Mouse (Mus musculus) cerebellum, adult 18-20 months (tissue): ENCODE measurements around the gene Lsg1.
A peak's percentile ranks its signal among the peaks of the same experiment; 100 is the strongest.

Experiments used
- DNase-seq, 2 experiments: peaks; one replicate each; pipeline ENCODE4 v3.0.0; 2021

The Lsg1 gene

DNA sequence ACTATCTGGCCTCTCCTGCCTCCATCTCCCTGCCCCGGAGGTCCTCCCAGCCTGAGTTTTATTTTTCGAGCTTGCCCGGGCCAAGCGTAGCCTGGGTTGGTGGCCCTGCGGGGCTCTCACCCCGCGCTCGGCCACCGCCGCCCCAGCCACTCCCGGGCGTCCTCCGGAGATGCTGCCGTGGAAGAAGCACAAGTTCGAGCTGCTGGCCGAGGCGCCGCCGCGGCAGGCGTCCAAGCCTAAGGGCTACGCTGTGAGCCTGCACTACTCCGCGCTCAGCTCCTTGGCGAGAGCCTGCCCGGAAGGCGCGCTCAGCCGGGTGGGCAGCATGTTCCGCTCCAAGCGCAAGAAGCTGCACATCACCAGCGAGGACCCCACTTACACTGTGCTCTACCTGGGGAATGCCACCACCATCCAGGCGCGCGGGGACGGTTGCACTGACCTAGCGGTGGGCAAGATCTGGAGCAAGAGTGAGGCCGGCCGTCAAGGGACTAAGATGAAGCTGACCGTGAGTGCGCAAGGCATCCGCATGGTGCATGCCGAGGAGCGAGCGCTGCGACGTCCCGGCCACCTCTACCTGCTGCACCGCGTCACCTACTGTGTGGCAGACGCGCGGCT is 13.1 kb upstream of the Lsg1 start:
- peak; percentile 69 to 79 for DNase-seq

- DNase-seq = peak; percentile 94 to 95
Measured at GRCm38 (mm10) chr16:30599491-30600268, 12.3 kb upstream of the Lsg1 start, which contains the start of gene Fam43a. Gene Fam43a, plus strand, starts transcription at chr16:30599723.

DNA sequence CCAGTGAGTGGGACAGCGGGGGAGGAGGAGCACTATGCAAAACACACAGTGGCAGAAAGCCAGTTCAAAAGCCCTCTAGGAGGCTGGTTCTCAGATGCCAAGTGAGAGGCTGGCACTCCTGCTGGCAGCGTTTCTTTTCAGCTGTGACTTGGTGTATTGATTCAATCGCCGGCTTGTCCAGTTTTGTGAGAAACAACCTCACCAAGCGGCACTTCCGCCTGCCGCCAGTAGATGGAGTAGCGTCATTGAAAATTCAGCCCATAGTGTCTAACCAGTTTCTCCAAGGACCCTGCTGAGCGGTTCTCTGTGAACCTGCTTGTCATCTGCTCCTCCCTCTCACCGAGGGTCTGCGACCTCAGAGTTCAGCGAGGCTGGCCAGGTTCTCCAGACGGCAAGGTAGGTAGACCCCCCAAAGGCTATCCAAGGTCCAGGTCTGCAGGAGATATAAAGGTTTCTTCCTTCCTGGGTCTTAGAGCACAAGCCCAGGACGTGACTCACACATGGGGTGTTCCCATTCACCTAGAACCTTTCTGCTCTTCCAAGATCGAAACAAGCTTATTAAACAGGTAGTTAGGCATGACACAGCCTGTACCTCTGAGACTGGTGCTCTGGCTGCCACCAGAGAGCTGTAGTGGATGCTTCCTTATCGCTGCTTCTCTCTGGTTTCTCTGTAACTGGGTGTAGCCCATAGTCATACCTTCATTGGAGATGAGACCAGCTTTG is 9.7 kb upstream of the Lsg1 start:
- DNase-seq = peak; percentile 88 to 93

- no peak for DNase-seq
Measured at GRCm38 (mm10) chr16:30595835-30596557, 8.6 kb upstream of the Lsg1 start.

- DNase-seq = no peak
Measured at GRCm38 (mm10) chr16:30595356-30595755, 8.0 kb upstream of the Lsg1 start.

DNA sequence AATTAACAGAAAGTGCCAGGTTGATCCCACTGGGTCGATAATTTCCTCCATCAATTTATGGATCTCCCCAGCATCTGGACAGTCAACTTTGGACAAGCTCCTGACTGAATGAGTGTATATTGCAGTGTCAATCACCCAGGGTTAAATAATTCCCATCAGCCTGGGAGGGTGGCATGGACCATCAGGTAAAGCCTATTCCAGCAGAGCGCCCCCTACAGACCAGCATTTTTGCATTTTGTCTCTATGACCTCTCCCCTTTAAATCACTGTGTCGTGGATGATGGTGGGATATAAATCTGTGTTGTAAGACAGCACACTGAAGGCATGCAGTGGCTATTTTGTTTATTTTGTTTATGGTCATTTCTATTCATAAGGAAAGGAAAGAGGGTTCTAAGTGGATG is 4.6 kb upstream of the Lsg1 start:
- DNase-seq = no peak

DNA sequence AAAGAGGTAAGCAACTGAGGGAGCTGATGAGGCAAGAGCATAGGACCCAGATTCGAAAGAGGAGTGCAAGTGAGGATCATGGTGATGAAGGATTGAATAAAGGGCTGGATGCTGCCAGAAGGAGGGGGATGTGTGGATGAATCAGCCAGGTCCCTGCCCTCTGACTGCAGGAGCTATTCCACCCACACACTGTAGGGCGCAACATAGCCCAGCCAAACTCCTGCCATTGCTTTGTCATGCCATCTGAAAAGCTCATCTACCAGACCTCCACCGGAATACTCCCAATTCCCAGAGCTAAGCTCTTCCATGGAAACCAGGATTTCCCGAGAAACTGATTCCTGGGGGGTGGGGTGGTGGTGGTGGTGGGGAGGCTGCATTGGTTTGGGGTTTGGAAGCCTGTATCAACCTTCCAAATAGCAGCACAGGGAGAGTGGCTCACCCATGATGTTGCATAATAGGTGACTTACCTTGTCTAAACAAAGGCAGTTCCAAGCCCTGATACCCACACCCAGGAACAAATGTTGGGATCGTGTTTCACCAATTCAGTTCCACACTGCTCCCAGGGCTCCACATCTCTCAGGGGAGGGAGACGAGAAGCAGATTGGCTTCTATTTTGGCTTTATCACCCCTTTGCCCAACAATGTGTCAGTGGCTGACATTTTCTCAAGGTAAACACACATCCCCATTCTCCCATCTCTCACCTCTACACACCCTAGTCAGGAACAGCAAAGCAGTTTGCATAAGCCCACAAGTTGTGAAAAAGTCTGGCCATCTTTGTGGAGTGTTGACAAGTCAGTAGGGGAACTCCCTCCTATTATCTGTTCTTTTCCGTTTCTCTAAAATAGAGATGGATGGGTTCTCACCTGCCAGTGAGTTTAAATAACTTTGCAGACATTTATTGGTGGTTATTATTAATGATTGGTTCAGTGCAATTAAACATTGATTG is 3.1 kb upstream of the Lsg1 start:
- DNase-seq = no peak

DNA sequence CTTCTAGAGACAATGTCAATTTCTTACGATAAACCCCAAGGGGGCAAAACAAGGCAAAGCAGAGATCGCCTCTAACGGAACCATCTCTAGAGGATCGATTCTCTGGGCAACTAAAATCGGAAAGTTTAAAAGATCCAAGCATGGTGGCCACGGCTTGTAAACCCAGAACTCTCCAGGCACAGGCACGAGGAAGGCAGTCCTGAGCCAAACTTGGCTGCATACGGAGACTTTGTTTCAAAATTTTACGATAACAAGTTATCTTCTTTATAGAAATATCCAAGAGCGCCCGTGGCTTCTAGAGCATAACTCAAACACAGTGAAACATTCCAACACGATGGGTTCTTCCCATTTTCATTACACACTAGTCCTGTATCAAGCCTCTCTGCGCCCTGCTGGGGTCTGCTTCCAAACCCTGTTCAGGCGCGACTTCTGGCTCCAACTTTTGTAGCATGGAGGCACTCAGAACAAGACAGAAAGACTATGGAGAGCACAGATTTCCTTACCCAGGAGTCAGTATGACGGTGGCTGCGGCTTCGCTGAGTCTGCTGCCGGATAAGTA is 378 bp downstream of the Lsg1 start:
- DNase-seq = no peak

DNA sequence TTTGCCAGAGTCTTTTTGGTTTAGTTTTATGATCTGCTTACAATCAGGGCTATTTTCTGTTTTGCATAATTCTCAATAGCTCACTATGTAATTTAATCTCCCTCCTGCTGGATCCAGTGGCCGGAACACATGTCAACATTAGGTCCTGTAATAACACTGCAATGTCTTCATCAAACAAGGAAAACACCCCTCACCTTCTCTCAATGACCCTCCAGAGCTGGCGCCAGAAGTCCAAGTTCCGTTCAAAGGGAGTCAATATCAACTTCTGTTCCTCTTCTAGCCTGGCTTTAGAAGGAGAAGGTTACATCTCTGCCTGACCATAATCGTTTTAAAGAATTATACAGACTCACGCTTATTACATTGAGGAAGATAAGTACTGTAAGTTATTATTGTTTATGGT is 6.6 kb downstream of the Lsg1 start:
- DNase-seq = no peak

DNA sequence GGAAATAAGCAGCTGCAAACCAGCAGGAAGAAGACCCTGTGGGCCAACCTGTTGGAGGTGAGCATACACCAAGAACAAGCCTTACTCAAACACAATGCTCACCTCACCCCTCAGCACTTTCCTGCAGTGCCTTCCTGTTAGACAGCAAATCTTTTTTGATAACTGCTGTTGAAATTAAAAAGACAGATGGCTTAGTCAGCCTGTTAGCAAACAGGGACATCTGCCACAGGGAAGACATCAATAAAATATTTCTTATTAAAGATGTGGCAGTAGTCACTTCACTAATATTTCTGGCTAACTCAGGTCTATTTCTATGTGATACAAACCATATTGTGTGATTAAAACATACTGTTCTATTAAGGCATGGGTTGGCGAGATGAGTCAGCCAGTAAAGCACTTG is 11.0 kb downstream of the Lsg1 start:
- no peak for DNase-seq

DNA sequence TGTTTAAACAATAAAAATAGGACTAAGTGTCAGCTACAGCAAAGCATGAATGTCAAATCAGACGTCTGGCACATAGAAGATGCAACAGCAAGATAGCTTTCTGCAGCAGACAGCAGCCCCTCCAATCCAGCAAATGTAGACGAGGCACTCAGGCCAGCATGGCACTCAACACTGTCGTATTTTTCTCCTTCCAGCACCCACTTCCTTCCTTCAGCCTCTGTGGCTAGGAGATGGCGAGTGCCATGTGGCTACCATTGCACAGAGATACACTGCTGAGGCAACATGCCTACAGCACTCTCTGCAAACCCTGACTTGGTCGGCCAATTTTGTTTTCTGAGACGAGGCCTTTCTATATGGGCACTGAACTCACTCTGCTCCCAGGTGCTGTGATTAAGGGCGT is 11.6 kb downstream of the Lsg1 start:
- DNase-seq = no peak

GRCm38 (mm10) chr16:30572239-30572638 is 15.2 kb downstream of the Lsg1 start:
- DNase-seq = no peak

DNA sequence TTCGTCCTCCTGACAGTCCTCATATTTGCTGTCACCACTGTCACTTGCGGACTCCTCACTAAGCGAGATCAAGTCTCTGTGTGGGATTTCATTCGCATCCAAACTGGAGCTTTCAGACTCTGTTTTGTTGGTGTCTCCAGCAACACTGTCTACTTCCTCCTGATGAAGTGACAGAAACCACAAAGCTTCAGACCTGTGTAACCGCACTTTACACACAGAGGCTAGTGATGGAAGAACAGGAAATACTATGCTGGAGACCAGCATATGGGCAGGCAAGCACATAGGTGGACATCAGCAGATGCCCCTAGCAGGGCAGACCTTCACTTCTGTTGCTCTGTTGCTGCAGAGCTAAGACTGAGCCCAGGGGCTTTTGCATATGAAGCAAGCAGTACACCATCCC is 16.0 kb downstream of the Lsg1 start:
- no peak for DNase-seq

DNA sequence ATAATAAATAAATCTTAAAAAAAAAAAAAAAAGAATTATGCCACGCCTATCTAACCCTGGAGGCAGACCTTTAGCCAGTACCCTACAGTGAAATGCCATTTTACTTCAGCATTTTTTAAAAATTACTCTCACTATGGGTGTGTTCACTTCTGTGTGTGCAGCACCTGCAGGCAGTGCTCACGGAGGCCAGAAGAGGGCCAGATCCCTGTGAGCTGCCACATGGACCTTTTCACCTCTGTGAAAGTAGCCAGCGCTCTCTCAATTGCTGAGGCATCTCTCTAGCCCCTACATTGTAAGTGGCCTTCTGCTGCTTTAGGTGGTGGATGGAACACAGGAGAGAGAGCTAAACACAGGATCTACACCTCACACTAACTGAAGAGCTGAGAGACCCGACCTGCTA is 17.2 kb downstream of the Lsg1 start:
- DNase-seq = no peak

- DNase-seq = no peak
Measured at GRCm38 (mm10) chr16:30565631-30566030, 21.8 kb downstream of the Lsg1 start.

GRCm38 (mm10) chr16:30560601-30561000 is 26.8 kb downstream of the Lsg1 start:
- no peak for DNase-seq

DNA sequence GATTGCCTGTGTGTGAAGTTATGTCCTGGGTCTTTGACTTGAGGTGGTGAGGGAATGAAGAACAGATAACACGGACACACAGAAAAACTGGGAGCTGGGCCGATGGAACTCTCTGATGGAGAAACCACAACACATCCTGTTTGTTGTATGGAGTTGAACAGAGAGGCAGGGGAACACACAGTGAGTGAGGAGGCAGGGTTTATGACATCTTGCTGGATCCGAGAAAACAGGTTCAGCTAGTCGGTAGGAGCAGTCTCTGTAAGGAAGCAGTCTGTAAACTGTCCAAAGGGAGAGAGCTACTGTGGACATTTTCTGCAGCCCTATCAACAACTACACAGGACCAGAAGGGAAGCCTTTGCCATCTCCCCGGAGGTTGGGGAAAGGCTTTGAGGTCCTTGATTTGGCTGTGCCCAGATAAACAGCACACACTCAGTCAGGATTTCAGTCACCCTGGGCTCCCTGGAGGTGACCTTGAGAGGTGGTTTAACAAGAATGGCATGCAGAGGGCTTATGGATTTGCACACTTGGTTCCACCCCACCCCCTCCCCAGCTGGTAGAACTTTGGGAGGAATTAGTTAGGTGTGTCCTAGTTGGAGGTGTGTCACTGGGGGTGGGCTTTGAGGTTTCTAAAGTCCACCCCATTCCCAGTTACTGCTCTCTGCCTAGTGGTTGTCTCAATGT is 27.9 kb downstream of the Lsg1 start:
- no peak for DNase-seq

DNA sequence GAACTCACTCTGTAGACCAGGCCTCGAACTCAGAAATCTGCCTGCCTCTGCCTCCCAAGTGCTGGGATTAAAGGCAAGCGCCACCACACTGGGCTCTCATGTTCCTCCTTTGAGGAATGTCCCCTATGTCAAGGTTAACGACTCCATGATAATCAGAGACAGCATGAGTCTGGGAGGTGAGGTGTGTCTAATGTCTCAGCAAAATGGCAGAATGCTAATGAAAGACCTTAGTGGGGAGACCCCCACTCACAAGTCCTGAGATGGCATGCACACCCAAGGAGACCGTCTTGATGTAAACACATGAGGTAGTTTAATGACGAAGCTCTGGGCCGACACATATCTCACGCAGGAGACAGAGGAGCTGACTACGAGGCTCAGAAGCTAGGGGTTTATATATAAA is 33.3 kb downstream of the Lsg1 start:
- no peak for DNase-seq

GRCm38 (mm10) chr16:30552621-30553338 is 34.6 kb downstream of the Lsg1 start:
- peak; percentile 35 to 41 for DNase-seq

GRCm38 (mm10) chr16:30550748-30551192 is 36.6 kb downstream of the Lsg1 start, which contains the start of gene Tmem44:
Gene Tmem44, minus strand, starts transcription at chr16:30550842.
- DNase-seq = peak in 1 of 2 experiments; percentile 10
